Mouse (Mus musculus): ENCODE data around the gene Prrt3.

- TF ChIP-seq POLR2A (IDR thresholded peaks at IDR 0.05; ENCODE audit: low read depth, low read length) (no peak), CTCF (IDR thresholded peaks at IDR 0.05; ENCODE audit: borderline replicate concordance, insufficient read depth, low read length) (no peak)
These were observed 15.8 kb upstream of the Prrt3 start for GRCm38 (mm10) chr6:113517434-113518080.
